Comparison of ENCODE assay signal across 8 mouse cellular contexts in the genomic region with DNA sequence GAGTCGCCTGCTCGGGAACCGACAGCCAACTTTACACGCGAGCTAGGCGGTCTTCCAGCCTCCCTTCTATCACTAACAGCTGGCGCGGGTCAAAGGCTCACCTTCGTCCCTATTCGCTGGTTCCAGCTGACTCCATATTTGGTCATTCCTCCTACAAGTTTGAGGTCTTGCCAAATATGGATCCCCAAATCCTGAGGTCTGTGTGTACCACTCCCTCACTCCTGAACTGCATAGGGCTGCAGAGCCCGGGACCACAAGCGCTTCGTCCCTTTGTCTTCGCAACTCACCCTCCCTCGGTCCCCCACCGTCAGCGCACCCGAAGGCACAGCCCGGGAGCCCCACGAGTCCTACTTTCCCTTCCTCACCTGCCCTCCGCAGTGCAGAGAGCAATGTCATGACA. TPM values are rescaled to one million over a fixed set of nuclear protein-coding genes. Genes with fewer than 3 reads are reported as not detected.
DNase-seq lines count a peak whose midpoint lies in the region; ATAC-seq lines count a peak whose summit lies in the region.

No protein-coding gene starts in this region.

- peak overlapping the region; percentile 83 for H3K4me3 ChIP-seq in embryonic facial prominence, embryonic 10.5 days
- peak overlapping the region; percentile 79 for H3K4me3 ChIP-seq in intestine, embryonic 16.5 days (ENCODE audit: low read length)
- H3K4me3 ChIP-seq in limb, embryonic 11.5 days (ENCODE audit: low read depth, low read length): peak overlapping the region; percentile 63
- H3K4me3 ChIP-seq in midbrain, embryonic 13.5 days (replicated peaks): peak overlapping the region; percentile 73

- H3K27me3 ChIP-seq in embryonic facial prominence, embryonic 10.5 days (replicated peaks; ENCODE audit: low read depth, poor library complexity, severe bottlenecking): no peaks in the 10 kb centered on the region
- H3K27me3 ChIP-seq in intestine, embryonic 16.5 days (replicated peaks; ENCODE audit: control insufficient read depth, insufficient read depth, low read length): no peaks in the 10 kb centered on the region
- no peaks in the 10 kb centered on the region for H3K27me3 ChIP-seq in limb, embryonic 11.5 days (ENCODE audit: control insufficient read depth, insufficient read depth, low read length)
- no peaks in the 10 kb centered on the region for H3K27me3 ChIP-seq in midbrain, embryonic 13.5 days

- 0 out of 2 replicates have a peak, but pooled peaks cover 4% of the 10 kb centered on the region for H3K9me3 ChIP-seq in embryonic facial prominence, embryonic 10.5 days
- H3K9me3 ChIP-seq in intestine, embryonic 16.5 days (ENCODE audit: control insufficient read depth, low read length): no peaks in the 10 kb centered on the region
- no peaks in the 10 kb centered on the region for H3K9me3 ChIP-seq in limb, embryonic 11.5 days (ENCODE audit: control insufficient read depth, low read length)
- H3K9me3 ChIP-seq in midbrain, embryonic 13.5 days: no peaks in the 10 kb centered on the region

- peaks cover 22% of the 10 kb centered on the region for H3K36me3 ChIP-seq in embryonic facial prominence, embryonic 10.5 days (replicated peaks)
- peaks cover 3% of the 10 kb centered on the region; the same call in 1 of the 2 replicates for H3K36me3 ChIP-seq in intestine, embryonic 16.5 days (ENCODE audit: control insufficient read depth, insufficient read depth, low read length)
- 0 out of 2 replicates have a peak, but pooled peaks cover 2% of the 10 kb centered on the region for H3K36me3 ChIP-seq in limb, embryonic 11.5 days (ENCODE audit: control insufficient read depth, insufficient read depth, low read length)
- peaks cover 10% of the 10 kb centered on the region for H3K36me3 ChIP-seq in midbrain, embryonic 13.5 days

- H3K4me2 ChIP-seq in intestine, embryonic 16.5 days (ENCODE audit: low read depth, low read length): peak overlapping the region; percentile 84
- H3K4me2 ChIP-seq in limb, embryonic 11.5 days (ENCODE audit: low read depth, severe bottlenecking): peak overlapping the region; percentile 58
- H3K4me2 ChIP-seq in midbrain, embryonic 13.5 days (replicated peaks): peak overlapping the region; percentile 66

- DNase-seq in layer of hippocampus, adult 11-12 months (ENCODE audit: low spot score): peak; percentile 41
- DNase-seq in layer of hippocampus, adult 9-10 months (ENCODE audit: low spot score): no peak
- peak; percentile 87 for DNase-seq in embryonic facial prominence, embryonic 10.5 days (ENCODE audit: low spot score)
- DNase-seq in gonadal fat pad, adult 2 months (ENCODE audit: low read depth): peak; percentile 38
- DNase-seq in limb, embryonic 11.5 days (ENCODE audit: low spot score): peak; percentile 85
- peak; percentile 45 for DNase-seq in spleen, adult 12 weeks (ENCODE audit: low spot score)

- 0% methylated on average over 21 of the region's 21 CpGs for WGBS in embryonic facial prominence, embryonic 10.5 days
- WGBS in intestine, embryonic 16.5 days: under 1% methylated on average over 21 of the region's 21 CpGs
- WGBS in limb, embryonic 11.5 days: under 1% methylated on average over 21 of the region's 21 CpGs
- WGBS in midbrain, embryonic 13.5 days: under 1% methylated on average over 21 of the region's 21 CpGs

- peak; percentile 77 for ATAC-seq in intestine, embryonic 16.5 days
- peak; percentile 79 for ATAC-seq in limb, embryonic 11.5 days (ENCODE audit: insufficient number of reproducible peaks, low FRiP score, low TSS enrichment, low read depth)
- peak; percentile 93 for ATAC-seq in midbrain, embryonic 13.5 days

- H3K27ac ChIP-seq in embryonic facial prominence, embryonic 10.5 days (replicated peaks): peak overlapping the region; percentile 98
- peak overlapping the region; percentile 98 for H3K27ac ChIP-seq in intestine, embryonic 16.5 days (ENCODE audit: low read length)
- H3K27ac ChIP-seq in limb, embryonic 11.5 days (replicated peaks; ENCODE audit: low read depth, low read length): peak overlapping the region; percentile 91
- peak overlapping the region; percentile 94 for H3K27ac ChIP-seq in midbrain, embryonic 13.5 days

- H3K4me1 ChIP-seq in embryonic facial prominence, embryonic 10.5 days: peaks cover 15% of the 10 kb centered on the region
- 0 out of 2 replicates have a peak, but pooled peaks cover 7% of the 10 kb centered on the region for H3K4me1 ChIP-seq in intestine, embryonic 16.5 days (ENCODE audit: control insufficient read depth, insufficient read depth, low read length)
- no peaks in the 10 kb centered on the region for H3K4me1 ChIP-seq in limb, embryonic 11.5 days (ENCODE audit: control insufficient read depth, insufficient read depth, low read length)
- H3K4me1 ChIP-seq in midbrain, embryonic 13.5 days (replicated peaks): peaks cover 15% of the 10 kb centered on the region

- H3K9ac ChIP-seq in intestine, embryonic 16.5 days (ENCODE audit: low read depth, low read length): peak overlapping the region; percentile 96
- peak overlapping the region; percentile 91 for H3K9ac ChIP-seq in limb, embryonic 11.5 days (ENCODE audit: low read length)
- H3K9ac ChIP-seq in midbrain, embryonic 13.5 days (replicated peaks): peak overlapping the region; percentile 90

RNA-seq across cellular contexts. Expression of gene Abracl, which starts 0.8 kb away (rescaled TPM):
- polyA plus RNA-seq in embryonic facial prominence, embryonic 10.5 days (2016; fragmentation: Nextera tagmentation; extraction: Ambion mirVana): 163 and 164 TPM in 2 replicates
- 31.4 and 43.3 TPM in 2 replicates for polyA plus RNA-seq in gonadal fat pad, adult 2 months (2012; rRNA removed)
- 158 and 162 TPM in 2 replicates for polyA plus RNA-seq in intestine, embryonic 16.5 days (2015; fragmentation: Nextera tagmentation; extraction: Ambion mirVana)
- 180 and 198 TPM in 2 replicates for polyA plus RNA-seq in limb, embryonic 11.5 days (2014; fragmentation: Nextera tagmentation; extraction: Ambion mirVana)
- polyA plus RNA-seq in midbrain, embryonic 13.5 days (2015; fragmentation: Nextera tagmentation; extraction: Ambion mirVana): 104 and 122 TPM in 2 replicates

RNA-seq across cellular contexts. Expression of gene Reps1, which starts 33.3 kb away (rescaled TPM):
- polyA plus RNA-seq in embryonic facial prominence, embryonic 10.5 days (2016; fragmentation: Nextera tagmentation; extraction: Ambion mirVana): 15.3 and 16.5 TPM in 2 replicates
- polyA plus RNA-seq in gonadal fat pad, adult 2 months (2012; rRNA removed): 55.9 and 61.6 TPM in 2 replicates
- 6.2 and 6.3 TPM in 2 replicates for polyA plus RNA-seq in intestine, embryonic 16.5 days (2015; fragmentation: Nextera tagmentation; extraction: Ambion mirVana)
- polyA plus RNA-seq in limb, embryonic 11.5 days (2014; fragmentation: Nextera tagmentation; extraction: Ambion mirVana): 31.1 and 36.9 TPM in 2 replicates
- polyA plus RNA-seq in midbrain, embryonic 13.5 days (2015; fragmentation: Nextera tagmentation; extraction: Ambion mirVana): 15.6 and 17.8 TPM in 2 replicates
